Mouse (Mus musculus) lung, postnatal 14 days (tissue): ENCODE measurements around the gene Hddc3.
"Not testable (repeated sequence)": the region's sequence is repeated elsewhere in the genome, so short reads cannot be mapped to it uniquely, and the experiment has no call there.

Source experiments
- DNase-seq: peaks from one replicate; pipeline ENCODE4 v3.0.0; 2021

Gene Hddc3

GRCm38 (mm10) chr7:80342858-80343257, at the start of gene Hddc3:
Gene Hddc3, plus strand, starts transcription at chr7:80343104.
- peak; percentile 97 for DNase-seq

- DNase-seq = peak; percentile 98
Observed at GRCm38 (mm10) chr7:80294062-80294763, 48.7 kb upstream of the Hddc3 start, which contains the start of gene Prc1. Gene Prc1, plus strand, starts transcription at chr7:80294450.

GRCm38 (mm10) chr7:80294764-80295648, 47.9 kb upstream of the Hddc3 start:
- DNase-seq = no peak

- no peak for DNase-seq
Observed at GRCm38 (mm10) chr7:80296462-80296861, 46.4 kb upstream of the Hddc3 start.

GRCm38 (mm10) chr7:80297041-80297440, 45.9 kb upstream of the Hddc3 start:
- no peak for DNase-seq

- DNase-seq = no peak
Observed at GRCm38 (mm10) chr7:80298754-80299153, 44.1 kb upstream of the Hddc3 start.

- no peak for DNase-seq
Observed at GRCm38 (mm10) chr7:80299568-80299967, 43.3 kb upstream of the Hddc3 start.

- no peak for DNase-seq
Observed at GRCm38 (mm10) chr7:80301522-80301921, 41.4 kb upstream of the Hddc3 start.

- DNase-seq = no peak
Observed at GRCm38 (mm10) chr7:80307766-80308165, 35.1 kb upstream of the Hddc3 start.

- DNase-seq = no peak
Observed at GRCm38 (mm10) chr7:80310771-80311170, 32.1 kb upstream of the Hddc3 start.

- DNase-seq = no peak
Observed at GRCm38 (mm10) chr7:80315733-80316132, 27.2 kb upstream of the Hddc3 start.

- no peak for DNase-seq
Observed at GRCm38 (mm10) chr7:80317439-80318115, 25.3 kb upstream of the Hddc3 start.

- DNase-seq = no peak
Observed at GRCm38 (mm10) chr7:80318670-80319069, 24.2 kb upstream of the Hddc3 start.

GRCm38 (mm10) chr7:80319846-80320496, 22.9 kb upstream of the Hddc3 start:
- DNase-seq = no peak

- DNase-seq = no peak
Observed at GRCm38 (mm10) chr7:80323336-80323735, 19.6 kb upstream of the Hddc3 start.

- DNase-seq = peak; percentile 96
Observed at GRCm38 (mm10) chr7:80324043-80324815, 18.7 kb upstream of the Hddc3 start, which contains the start of gene Rccd1. Gene Rccd1, minus strand, starts transcription at chr7:80324454.

- not testable (repeated sequence) for DNase-seq
Observed at GRCm38 (mm10) chr7:80324816-80325119, 18.1 kb upstream of the Hddc3 start.

GRCm38 (mm10) chr7:80325292-80325868, 17.5 kb upstream of the Hddc3 start:
- no peak for DNase-seq

GRCm38 (mm10) chr7:80326076-80326475, 16.8 kb upstream of the Hddc3 start:
- DNase-seq = no peak

- DNase-seq = no peak
Observed at GRCm38 (mm10) chr7:80330278-80330677, 12.6 kb upstream of the Hddc3 start.

GRCm38 (mm10) chr7:80331433-80331832, 11.5 kb upstream of the Hddc3 start:
- DNase-seq = no peak

GRCm38 (mm10) chr7:80334848-80335247, 8.1 kb upstream of the Hddc3 start:
- no peak for DNase-seq
